Mouse (Mus musculus) hindbrain, embryonic 11.5 days (tissue): ENCODE measurements at regions not wholly inside any gene's neighbourhood (a gene's known extent, or its start where the extent isn't known, plus 50 kb on each side); places are given as distances from the start of the nearest gene placed in this dataset.

Experiments used
- ATAC-seq: fragments of 200-750 bp; cut with Nextera tagmentation; 2 replicates; pipeline ENCODE4 v1.8.0; 2017; ENCODE audit warnings: mild to moderate bottlenecking, moderate TSS enrichment, moderate library complexity; ENCODE audit not compliant: low FRiP score
- DNase-seq: peaks from one replicate; pipeline ENCODE4 v3.0.0-alpha.2; 2015; ENCODE audit warnings: low spot score
- H3K27ac ChIP-seq: fragments of 300-500 bp; sonication (generic); 2 replicates; pipeline ENCODE4 v1.5.1; 2014; ENCODE audit warnings: mild to moderate bottlenecking, low read depth, low read length
- H3K27me3 ChIP-seq: fragments of 300-500 bp; sonication (generic); 2 replicates; pipeline ENCODE4 v1.6.1; 2014; ENCODE audit warnings: mild to moderate bottlenecking, low read length, moderate library complexity, mixed read lengths; ENCODE audit not compliant: control insufficient read depth, insufficient read depth
- H3K36me3 ChIP-seq: fragments of 300-500 bp; sonication (generic); 2 replicates; pipeline ENCODE4 v1.6.1; 2014; ENCODE audit warnings: mild to moderate bottlenecking, low read length, moderate library complexity, mixed read lengths; ENCODE audit not compliant: control insufficient read depth, insufficient read depth
- H3K4me1 ChIP-seq: fragments of 300-500 bp; sonication (generic); replicated peaks from 2 replicates; pipeline ENCODE4 v1.6.1; 2014; ENCODE audit warnings: low read length, mixed read lengths; ENCODE audit not compliant: control insufficient read depth, insufficient read depth
- H3K4me2 ChIP-seq: fragments of 300-500 bp; sonication (generic); replicated peaks from 2 replicates; pipeline ENCODE4 v1.6.1; 2014; ENCODE audit warnings: mild to moderate bottlenecking, low read depth, low read length
- H3K4me3 ChIP-seq: fragments of 300-500 bp; sonication (generic); 2 replicates; pipeline ENCODE4 v1.5.1; 2014; ENCODE audit warnings: low read depth, low read length
- H3K9ac ChIP-seq: fragments of 300-500 bp; sonication (generic); 2 replicates; pipeline ENCODE4 v1.6.1; 2014; ENCODE audit warnings: low read depth, low read length
- H3K9me3 ChIP-seq: fragments of 300-500 bp; sonication (generic); 2 replicates; pipeline ENCODE4 v1.6.1; 2016; ENCODE audit warnings: low read length; ENCODE audit not compliant: control insufficient read depth
- WGBS: fragments of 180-500 bp; shearing (Covaris S2); extraction: QIAGEN DNeasy Blood & Tissue Kit; methylation state at CpG from one replicate; pipeline ENCODE4 v1.1.7; 2014; 5-methylcytosine and 5-hydroxymethylcytosine counted together

DNA sequence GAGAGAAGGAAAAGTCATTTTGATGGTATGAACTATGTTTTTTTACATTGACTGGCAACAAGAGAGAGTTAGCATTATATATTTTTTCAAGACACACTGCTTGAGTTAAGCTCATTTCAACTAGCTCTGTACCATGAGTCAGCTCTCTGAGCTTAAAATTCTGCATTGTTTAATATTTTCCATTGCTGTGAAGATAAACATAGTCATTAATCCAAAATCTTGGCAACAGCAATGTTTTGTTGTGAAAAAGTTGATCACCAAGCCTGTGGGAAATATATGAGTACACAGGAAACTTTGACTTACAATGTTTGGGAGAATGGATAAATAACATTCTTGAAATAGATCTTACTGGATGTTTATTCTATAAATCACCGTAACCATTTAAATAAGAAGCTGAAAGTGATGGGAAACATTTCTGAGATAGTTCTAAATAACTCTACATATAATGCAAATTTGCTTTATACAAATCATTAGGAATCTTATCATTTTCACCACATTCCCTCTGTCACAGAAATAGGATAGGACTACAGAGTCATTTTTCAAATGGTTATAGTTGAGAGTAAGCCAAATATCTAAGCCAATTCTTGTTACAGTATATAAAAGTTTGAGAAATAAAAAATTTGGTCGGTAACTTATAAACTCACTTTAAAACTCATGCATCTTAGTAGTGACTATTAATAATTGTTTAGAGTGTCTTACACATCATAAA is 290.2 kb upstream of the C030005K15Rik start:
- no peak for DNase-seq
- Histone ChIP-seq H3K9me3 (no peaks in the 10 kb centered on the region), H3K4me1 (no peaks in the 10 kb centered on the region), H3K9ac (no peak overlapping the region), H3K4me3 (no peak overlapping the region), H3K4me2 (no peak overlapping the region), H3K27ac (no peak overlapping the region), H3K36me3 (no peaks in the 10 kb centered on the region), H3K27me3 (no peaks in the 10 kb centered on the region)
- WGBS = 92% methylated on average over 2 of the region's 2 CpGs
- no peak for ATAC-seq

DNA sequence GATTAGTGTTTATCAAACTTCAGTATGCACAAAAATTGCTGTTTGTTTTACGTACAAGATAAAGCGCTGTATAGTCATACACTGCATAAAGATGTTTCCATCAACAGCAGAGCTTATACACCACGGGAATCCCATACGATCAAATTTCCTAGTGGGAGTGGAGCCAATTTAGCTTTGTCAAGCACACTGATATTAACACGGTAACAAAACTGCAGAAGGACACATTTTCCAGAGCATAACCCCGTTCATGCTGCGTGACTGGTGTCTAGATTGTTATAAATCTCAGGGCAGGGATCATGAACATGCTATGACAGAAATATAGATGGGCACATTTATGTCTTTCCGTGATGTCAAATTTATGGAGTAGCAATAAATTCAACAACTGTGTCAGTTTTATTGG is 302.6 kb upstream of the C030005K15Rik start:
- 85% methylated on average over 8 of the region's 8 CpGs for WGBS
- ATAC-seq = no peak
- Histone ChIP-seq H3K9me3 (no peaks in the 10 kb centered on the region), H3K4me2 (no peak overlapping the region), H3K4me3 (no peak overlapping the region), H3K27me3 (no peaks in the 10 kb centered on the region), H3K4me1 (no peaks in the 10 kb centered on the region), H3K27ac (no peak overlapping the region), H3K9ac (no peak overlapping the region), H3K36me3 (no peaks in the 10 kb centered on the region)
- no peak for DNase-seq

DNA sequence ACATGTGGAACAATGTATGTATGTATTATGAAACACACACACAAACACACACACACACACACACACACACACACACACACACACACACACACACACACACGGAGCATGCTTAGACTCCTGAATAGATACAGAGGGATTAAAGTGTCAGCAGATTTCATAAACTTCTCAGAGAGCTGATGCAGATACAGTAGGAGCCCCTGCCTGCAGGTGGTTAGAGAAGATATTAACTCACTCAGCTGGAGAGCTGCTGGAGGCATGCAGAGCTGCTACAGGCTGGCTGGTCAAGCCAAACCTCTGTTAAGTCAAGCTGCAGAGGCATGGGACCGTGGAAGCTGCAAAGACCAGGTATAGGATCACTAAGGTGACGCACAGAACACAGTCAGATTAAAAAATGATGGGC is 303.1 kb upstream of the C030005K15Rik start:
- H3K27me3 ChIP-seq = no peaks in the 10 kb centered on the region
- no peaks in the 10 kb centered on the region for H3K4me1 ChIP-seq
- no peak overlapping the region for H3K9ac ChIP-seq
- DNase-seq = no peak
- H3K36me3 ChIP-seq = no peaks in the 10 kb centered on the region
- no peaks in the 10 kb centered on the region for H3K9me3 ChIP-seq
- H3K4me2 ChIP-seq = no peak overlapping the region
- no peak for ATAC-seq
- no peak overlapping the region for H3K4me3 ChIP-seq
- no peak overlapping the region for H3K27ac ChIP-seq
- WGBS = 70% methylated on average over 3 of the region's 3 CpGs

DNA sequence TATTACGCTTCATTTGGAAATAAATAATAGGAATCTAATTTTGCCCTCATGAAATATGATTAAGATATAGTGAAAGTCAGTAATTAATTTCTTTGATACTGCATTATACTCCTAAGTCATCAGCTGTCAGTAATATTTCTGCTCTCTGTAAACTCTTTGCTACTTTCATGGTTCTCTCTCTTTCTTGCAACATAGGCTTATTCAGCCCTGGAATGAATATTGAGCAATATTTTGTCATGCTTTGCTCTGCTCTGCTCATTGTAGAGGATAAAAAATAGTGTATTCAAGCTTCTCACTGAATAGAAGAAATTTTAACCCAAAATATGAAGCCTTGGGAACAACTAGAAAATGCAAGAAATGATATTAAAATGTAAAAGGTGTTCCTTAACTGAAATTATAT is 306.1 kb upstream of the C030005K15Rik start:
- no peak for ATAC-seq
- H3K9me3 ChIP-seq = no peaks in the 10 kb centered on the region
- no peak for DNase-seq
- H3K9ac ChIP-seq = no peak overlapping the region
- 93% methylated on average over 1 of the region's 1 CpGs for WGBS
- no peaks in the 10 kb centered on the region for H3K4me1 ChIP-seq
- no peaks in the 10 kb centered on the region for H3K27me3 ChIP-seq
- H3K27ac ChIP-seq = no peak overlapping the region
- H3K4me2 ChIP-seq = no peak overlapping the region
- H3K4me3 ChIP-seq = no peak overlapping the region
- H3K36me3 ChIP-seq = no peaks in the 10 kb centered on the region

DNA sequence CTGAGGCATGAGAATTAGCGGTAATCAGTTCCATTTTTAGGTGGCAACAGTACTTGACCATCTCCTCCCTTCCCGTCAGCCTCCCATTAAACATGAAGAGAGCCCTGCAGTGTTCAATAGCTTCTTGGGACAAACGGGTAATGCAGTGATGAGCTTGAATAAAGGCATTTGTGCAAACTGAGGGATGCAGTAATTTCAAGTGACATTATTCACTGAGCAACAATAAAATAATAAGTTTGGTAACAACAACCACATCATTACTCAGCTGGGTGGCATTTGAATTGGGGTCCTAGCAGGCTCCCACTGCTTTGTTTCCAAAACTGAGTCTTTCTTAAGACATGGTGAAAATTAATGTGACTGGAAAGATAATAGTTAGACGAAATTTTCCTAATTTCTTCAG is 315.2 kb upstream of the C030005K15Rik start:
- H3K4me1 ChIP-seq = no peaks in the 10 kb centered on the region
- no peak overlapping the region for H3K9ac ChIP-seq
- ATAC-seq = no peak
- H3K9me3 ChIP-seq = no peaks in the 10 kb centered on the region
- H3K36me3 ChIP-seq = no peaks in the 10 kb centered on the region
- H3K4me3 ChIP-seq = no peak overlapping the region
- no peak overlapping the region for H3K4me2 ChIP-seq
- whole genome bisulfite sequencing = 39% methylated on average over 4 of the region's 4 CpGs
- DNase-seq = no peak
- no peak overlapping the region for H3K27ac ChIP-seq
- no peaks in the 10 kb centered on the region for H3K27me3 ChIP-seq

DNA sequence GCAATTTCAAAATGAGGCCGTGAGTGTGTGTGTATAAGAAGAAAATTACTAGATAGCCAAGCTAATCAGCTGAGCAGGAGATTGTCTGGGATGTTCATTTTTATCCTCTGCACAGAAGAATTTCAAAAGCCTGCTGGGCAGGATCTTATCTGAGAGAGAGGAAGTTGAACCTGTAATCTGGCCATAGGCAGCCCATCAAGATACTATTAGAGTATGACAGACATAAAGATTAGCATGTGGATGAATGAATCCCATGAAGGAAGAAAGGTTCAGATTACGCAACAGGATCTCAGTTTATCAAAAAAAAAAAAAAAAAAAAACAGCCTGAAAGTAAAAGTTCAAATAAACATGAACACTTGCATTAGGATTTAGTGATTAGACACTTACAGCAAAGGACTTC is 317.3 kb upstream of the C030005K15Rik start:
- H3K9me3 ChIP-seq = no peaks in the 10 kb centered on the region
- no peak overlapping the region for H3K9ac ChIP-seq
- H3K36me3 ChIP-seq = no peaks in the 10 kb centered on the region
- ATAC-seq = no peak
- H3K4me3 ChIP-seq = no peak overlapping the region
- no peaks in the 10 kb centered on the region for H3K27me3 ChIP-seq
- H3K4me2 ChIP-seq = no peak overlapping the region
- WGBS = 83% methylated on average over 2 of the region's 2 CpGs
- no peak overlapping the region for H3K27ac ChIP-seq
- H3K4me1 ChIP-seq = no peaks in the 10 kb centered on the region
- no peak for DNase-seq

DNA sequence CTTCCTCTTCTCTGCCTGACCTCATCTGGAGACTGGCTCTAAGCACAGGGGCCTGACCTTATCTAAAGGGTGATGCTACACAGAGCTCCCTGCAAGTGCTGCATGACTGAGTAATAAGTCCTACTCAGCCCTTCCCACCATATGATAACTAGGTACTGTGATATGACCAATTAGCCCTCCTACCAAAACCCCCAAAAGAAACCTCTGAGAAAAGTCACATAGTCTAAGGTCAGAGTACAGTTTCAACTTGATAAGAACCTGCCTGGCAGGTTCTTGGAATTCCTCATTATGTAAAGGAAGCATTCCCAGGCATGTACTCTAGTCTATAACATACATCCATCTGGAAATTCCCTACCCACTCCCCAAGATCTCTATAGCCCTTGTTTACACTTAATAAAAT is 318.0 kb upstream of the C030005K15Rik start:
- Histone ChIP-seq H3K4me1 (no peaks in the 10 kb centered on the region), H3K9ac (no peak overlapping the region), H3K27ac (no peak overlapping the region), H3K9me3 (no peaks in the 10 kb centered on the region), H3K4me2 (no peak overlapping the region), H3K36me3 (no peaks in the 10 kb centered on the region), H3K27me3 (no peaks in the 10 kb centered on the region), H3K4me3 (no peak overlapping the region)
- no peak for ATAC-seq
- no peak for DNase-seq

DNA sequence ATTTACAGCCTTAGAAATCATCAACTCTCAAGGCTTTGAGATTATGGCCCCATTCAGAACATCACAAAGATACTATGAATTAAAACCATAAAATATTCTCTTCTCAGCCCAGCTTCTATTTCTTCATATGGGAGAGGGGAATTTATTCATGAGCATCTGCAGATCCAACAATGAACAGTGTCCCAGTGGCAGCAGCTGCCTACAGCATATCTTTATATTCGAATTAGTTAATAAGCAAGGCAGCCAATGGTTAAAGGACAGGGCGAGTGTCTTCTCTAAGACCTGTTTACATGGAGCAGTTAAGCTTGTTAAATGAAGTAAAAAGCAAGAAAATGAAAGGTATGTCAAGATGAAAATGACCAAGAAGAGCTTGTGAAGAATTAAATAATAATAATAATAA is 346.9 kb upstream of the C030005K15Rik start:
- Histone ChIP-seq H3K27me3 (no peaks in the 10 kb centered on the region), H3K4me2 (no peak overlapping the region), H3K27ac (no peak overlapping the region), H3K9me3 (no peaks in the 10 kb centered on the region), H3K9ac (no peak overlapping the region), H3K4me1 (no peaks in the 10 kb centered on the region), H3K36me3 (no peaks in the 10 kb centered on the region), H3K4me3 (no peak overlapping the region)
- peak; percentile 43; the same call in 1 of the 2 replicates for ATAC-seq
- DNase-seq = no peak
- 82% methylated on average over 2 of the region's 2 CpGs for WGBS

DNA sequence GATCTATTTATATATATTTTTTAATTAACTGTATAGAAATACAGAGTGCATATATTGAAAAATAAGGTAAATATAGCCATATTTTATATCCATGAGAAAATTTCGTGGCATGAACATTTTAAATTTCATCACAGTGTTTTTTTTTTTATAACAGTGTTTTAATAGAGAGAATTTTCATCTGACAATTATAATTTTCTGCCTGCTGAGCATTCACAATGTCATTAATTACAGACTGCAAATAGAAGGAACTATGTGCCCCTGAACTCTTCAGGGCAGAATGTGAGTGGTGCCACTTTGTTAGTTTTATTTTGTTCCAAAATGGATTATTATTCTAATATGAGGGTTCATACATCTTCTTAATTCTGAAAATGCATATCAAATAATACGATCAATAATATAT is 358.3 kb upstream of the C030005K15Rik start:
- H3K4me1 ChIP-seq = no peaks in the 10 kb centered on the region
- no peak overlapping the region for H3K9ac ChIP-seq
- H3K27ac ChIP-seq = no peak overlapping the region
- DNase-seq (no peak), ATAC-seq (no peak)
- no peaks in the 10 kb centered on the region for H3K27me3 ChIP-seq
- no peak overlapping the region for H3K4me3 ChIP-seq
- no peaks in the 10 kb centered on the region for H3K36me3 ChIP-seq
- no peak overlapping the region for H3K4me2 ChIP-seq
- WGBS = 61% methylated on average over 2 of the region's 2 CpGs
- H3K9me3 ChIP-seq = no peaks in the 10 kb centered on the region
